Mouse (Mus musculus): ENCODE data around the gene Pcsk1n. TPM values are rescaled to one million over a fixed set of nuclear protein-coding genes. Genes with fewer than 3 reads are reported as not detected.
"Not testable (repeated sequence)": the region's sequence is repeated elsewhere in the genome, so short reads cannot be mapped to it uniquely, and the experiment has no call there.

The Pcsk1n gene
- 192 and 252 TPM in 2 replicates for polyA plus RNA-seq (2015; fragmentation: Nextera tagmentation; extraction: Ambion mirVana)

- 19% methylated on average over 34 of the region's 40 CpGs for WGBS
Observed at GRCm38 (mm10) chrX:7919601-7920383, at the start of gene Pcsk1n. Gene Pcsk1n, plus strand, starts transcription at chrX:7919822.

GRCm38 (mm10) chrX:7869826-7870225 lies 49.8 kb upstream of the Pcsk1n start:
- Histone ChIP-seq H3K27me3 (no peaks in the 10 kb centered on the region), H3K36me3 (peaks cover 39% of the 10 kb centered on the region), H3K9me3 (no peaks in the 10 kb centered on the region), H3K4me3 (no peak overlapping the region), H3K4me1 (replicated peaks) (no peaks in the 10 kb centered on the region), H3K4me2 (no peak overlapping the region), H3K9ac (no peak overlapping the region), H3K27ac (replicated peaks) (no peak overlapping the region)
- 30% methylated on average over 3 of the region's 3 CpGs for WGBS
- no peak for ATAC-seq (ENCODE audit: low read depth)

More at GRCm38 (mm10) chrX:7919601-7920383, at the start of gene Pcsk1n:
- H3K4me2 ChIP-seq = peak within 1 kb of the TSS; percentile 72
- peak; percentile 91 for ATAC-seq (ENCODE audit: low read depth)
- H3K27me3 ChIP-seq = peaks cover 14% of the 10 kb centered on the region
- peak within 1 kb of the TSS; percentile 53 for H3K4me3 ChIP-seq
- H3K9ac ChIP-seq = peak within 1 kb of the TSS; percentile 80
- peak within 1 kb of the TSS; percentile 87 for H3K27ac ChIP-seq (replicated peaks)
- H3K4me1 ChIP-seq (replicated peaks) = peaks cover 14% of the 10 kb centered on the region
- H3K9me3 ChIP-seq = no peaks in the 10 kb centered on the region
- peaks cover 8% of the 10 kb centered on the region for H3K36me3 ChIP-seq

GRCm38 (mm10) chrX:7878007-7878419 lies 41.6 kb upstream of the Pcsk1n start, which contains the start of gene Pim2:
Gene Pim2, plus strand, starts transcription at chrX:7878262.
- Histone ChIP-seq H3K36me3 (peaks cover 15% of the 10 kb centered on the region), H3K4me3 (peak within 1 kb of the TSS; percentile 53), H3K4me2 (peak within 1 kb of the TSS; percentile 82), H3K27me3 (no peaks in the 10 kb centered on the region), H3K9ac (peak within 1 kb of the TSS; percentile 74), H3K9me3 (no peaks in the 10 kb centered on the region), H3K4me1 (replicated peaks) (peaks cover 22% of the 10 kb centered on the region), H3K27ac (replicated peaks) (peak within 1 kb of the TSS; percentile 68)
- 18% methylated on average over 37 of the region's 38 CpGs for WGBS
- peak; percentile 94 for ATAC-seq (ENCODE audit: low read depth)

- H3K4me3 ChIP-seq = peak overlapping the region; percentile 53
- no peaks in the 10 kb centered on the region for H3K27me3 ChIP-seq
- 23% methylated on average over 18 of the region's 21 CpGs for WGBS
- H3K27ac ChIP-seq (replicated peaks) = peak overlapping the region; percentile 62
- H3K9me3 ChIP-seq = no peaks in the 10 kb centered on the region
- peak overlapping the region; percentile 74 for H3K9ac ChIP-seq
- ATAC-seq (ENCODE audit: low read depth) = peak; percentile 59
- peaks cover 10% of the 10 kb centered on the region for H3K36me3 ChIP-seq
- peak overlapping the region; percentile 82 for H3K4me2 ChIP-seq
- peaks cover 22% of the 10 kb centered on the region for H3K4me1 ChIP-seq (replicated peaks)
Observed at GRCm38 (mm10) chrX:7878495-7878894, 41.1 kb upstream of the Pcsk1n start.

- Histone ChIP-seq H3K36me3 (no peaks in the 10 kb centered on the region), H3K27ac (replicated peaks) (no peak overlapping the region), H3K4me2 (peak overlapping the region; percentile 82), H3K27me3 (no peaks in the 10 kb centered on the region), H3K9ac (0 out of 2 replicates have a peak overlapping the region, but pooled peaks have one; percentile 31), H3K9me3 (no peaks in the 10 kb centered on the region), H3K4me3 (peak overlapping the region; percentile 53), H3K4me1 (replicated peaks) (peaks cover 24% of the 10 kb centered on the region)
- peak; percentile 21; the same call in 1 of the 2 replicates for ATAC-seq (ENCODE audit: low read depth)
- 10% methylated on average over 11 of the region's 11 CpGs for whole genome bisulfite sequencing
Observed at GRCm38 (mm10) chrX:7879819-7880218, 39.8 kb upstream of the Pcsk1n start.

GRCm38 (mm10) chrX:7883841-7884567 lies 35.6 kb upstream of the Pcsk1n start, which contains the start of gene Slc35a2:
Gene Slc35a2, plus strand, starts transcription at chrX:7884028.
- H3K4me3 ChIP-seq = peak within 1 kb of the TSS; percentile 56
- peak within 1 kb of the TSS; percentile 84 for H3K27ac ChIP-seq (replicated peaks)
- H3K4me2 ChIP-seq = peak within 1 kb of the TSS; percentile 65
- H3K27me3 ChIP-seq = no peaks in the 10 kb centered on the region
- ATAC-seq (ENCODE audit: low read depth) = peak; percentile 88
- H3K9me3 ChIP-seq = no peaks in the 10 kb centered on the region
- WGBS = 15% methylated on average over 49 of the region's 49 CpGs
- peaks cover 23% of the 10 kb centered on the region for H3K4me1 ChIP-seq (replicated peaks)
- H3K36me3 ChIP-seq = peaks cover 11% of the 10 kb centered on the region; the same call in 1 of the 2 replicates
- H3K9ac ChIP-seq = peak within 1 kb of the TSS; percentile 67

GRCm38 (mm10) chrX:7898211-7898610 lies 21.4 kb upstream of the Pcsk1n start:
- peak overlapping the region; percentile 52 for H3K4me3 ChIP-seq
- no peaks in the 10 kb centered on the region for H3K27me3 ChIP-seq
- WGBS = 34% methylated on average over 13 of the region's 13 CpGs
- peak overlapping the region; percentile 89; the same call in 1 of the 2 replicates for H3K27ac ChIP-seq (replicated peaks)
- H3K9ac ChIP-seq = peak overlapping the region; percentile 67
- no peak for ATAC-seq (ENCODE audit: low read depth)
- H3K36me3 ChIP-seq = peaks cover 27% of the 10 kb centered on the region
- H3K4me1 ChIP-seq (replicated peaks) = peaks cover 16% of the 10 kb centered on the region
- no peaks in the 10 kb centered on the region for H3K9me3 ChIP-seq
- H3K4me2 ChIP-seq = peak overlapping the region; percentile 60

GRCm38 (mm10) chrX:7898880-7899874 lies 20.4 kb upstream of the Pcsk1n start, which contains the start of the genes Pqbp1 and Timm17b:
Gene Pqbp1, minus strand, starts transcription at chrX:7899269.
Gene Timm17b, plus strand, starts transcription at chrX:7899357.
- peak; percentile 99 for ATAC-seq (ENCODE audit: low read depth)
- Histone ChIP-seq H3K36me3 (peaks cover 19% of the 10 kb centered on the region), H3K4me1 (replicated peaks) (peaks cover 16% of the 10 kb centered on the region), H3K27ac (replicated peaks) (peak within 1 kb of the TSS; percentile 89), H3K9me3 (no peaks in the 10 kb centered on the region), H3K4me2 (peak within 1 kb of the TSS; percentile 60), H3K27me3 (no peaks in the 10 kb centered on the region), H3K9ac (peak within 1 kb of the TSS; percentile 73), H3K4me3 (peak within 1 kb of the TSS; percentile 52)
- WGBS = 21% methylated on average over 62 of the region's 62 CpGs

GRCm38 (mm10) chrX:7904441-7904840 lies 15.2 kb upstream of the Pcsk1n start:
- H3K27me3 ChIP-seq = no peaks in the 10 kb centered on the region
- no peak overlapping the region for H3K4me3 ChIP-seq
- no peak overlapping the region for H3K4me2 ChIP-seq
- H3K9me3 ChIP-seq = no peaks in the 10 kb centered on the region
- ATAC-seq (ENCODE audit: low read depth) = no peak
- H3K27ac ChIP-seq (replicated peaks) = no peak overlapping the region
- 97% methylated on average over 5 of the region's 5 CpGs for WGBS
- no peak overlapping the region for H3K9ac ChIP-seq
- peaks cover 7% of the 10 kb centered on the region; the same call in 1 of the 2 replicates for H3K4me1 ChIP-seq (replicated peaks)
- peaks cover 18% of the 10 kb centered on the region for H3K36me3 ChIP-seq

- no peak for ATAC-seq (ENCODE audit: low read depth)
- H3K27me3 ChIP-seq = no peaks in the 10 kb centered on the region
- no peak within 1 kb of the TSS for H3K4me3 ChIP-seq
- H3K4me2 ChIP-seq = no peak within 1 kb of the TSS
- H3K4me1 ChIP-seq (replicated peaks) = no peaks in the 10 kb centered on the region
- no peak within 1 kb of the TSS for H3K9ac ChIP-seq
- H3K9me3 ChIP-seq = no peaks in the 10 kb centered on the region
- WGBS = 89% methylated on average over 5 of the region's 5 CpGs
- no peak within 1 kb of the TSS for H3K27ac ChIP-seq (replicated peaks)
- H3K36me3 ChIP-seq = peaks cover 18% of the 10 kb centered on the region
Observed at GRCm38 (mm10) chrX:7907735-7908134, 11.9 kb upstream of the Pcsk1n start, which contains the start of gene Gm10491. Gene Gm10491, minus strand, starts transcription at chrX:7907835.

GRCm38 (mm10) chrX:7909242-7909641 lies 10.4 kb upstream of the Pcsk1n start, which contains the start of gene Gm10490:
Gene Gm10490, plus strand, starts transcription at chrX:7909542.
- not testable (repeated sequence) for H3K4me3 ChIP-seq; H3K4me2 ChIP-seq; ATAC-seq (ENCODE audit: low read depth); H3K27me3 ChIP-seq; H3K4me1 ChIP-seq (replicated peaks); H3K27ac ChIP-seq (replicated peaks); H3K9ac ChIP-seq; H3K9me3 ChIP-seq
- WGBS = 90% methylated on average over 4 of the region's 4 CpGs
- peaks cover 18% of the 10 kb centered on the region for H3K36me3 ChIP-seq
